Mouse (Mus musculus) common myeloid progenitor, adult 5-6 weeks (primary cell): Measurements from ENCODE around the gene Adra2c. TPM values are rescaled to one million over a fixed set of nuclear protein-coding genes. Genes with fewer than 3 reads are reported as not detected.

ENCODE experiments used
- ATAC-seq: replicated peaks from 2 replicates; pipeline ENCODE4 v1.8.0; 2016; ENCODE audit warnings: low read depth, mild to moderate bottlenecking, moderate TSS enrichment, inconsistent platforms; ENCODE audit not compliant: poor library complexity, severe bottlenecking
- total RNA-seq: library from RNA; stranded (forward); fragments of 200-1000, 187-1606 nt; gene quantifications from 2 replicates; pipeline ENCODE4 v1.2.3, GENCODE M21; 2017

The Adra2c gene
- total RNA-seq, 1 experiment from 2014 or later, result not detected

- ATAC-seq, result no peak
Measured at GRCm38 (mm10) chr5:35306692-35307091, 28.6 kb downstream of the Adra2c start.

GRCm38 (mm10) chr5:35309853-35310252 is 31.7 kb downstream of the Adra2c start:
- no peak for ATAC-seq

GRCm38 (mm10) chr5:35311738-35312250 is 33.7 kb downstream of the Adra2c start:
- no peak for ATAC-seq

GRCm38 (mm10) chr5:35313231-35313821 is 35.2 kb downstream of the Adra2c start:
- ATAC-seq, result no peak

- ATAC-seq, result no peak
Measured at GRCm38 (mm10) chr5:35313826-35314586, 35.9 kb downstream of the Adra2c start.

GRCm38 (mm10) chr5:35314629-35315028 is 36.5 kb downstream of the Adra2c start:
- ATAC-seq, result no peak

GRCm38 (mm10) chr5:35315204-35315603 is 37.1 kb downstream of the Adra2c start:
- ATAC-seq, result no peak

GRCm38 (mm10) chr5:35320650-35321049 is 42.5 kb downstream of the Adra2c start:
- ATAC-seq, result no peak

- ATAC-seq, result no peak
Measured at GRCm38 (mm10) chr5:35330822-35331221, 52.7 kb downstream of the Adra2c start.

Other genes with a start within 250 kb of the Adra2c start
- 0.18 and 1.1 TPM in 2 replicates for gene Hgfac, start 236.8 kb upstream of the Adra2c start, total RNA-seq
- gene Dok7, start 221.6 kb upstream of the Adra2c start, total RNA-seq, result not detected in 2 replicates
- gene Lrpap1, start 172.6 kb upstream of the Adra2c start, total RNA-seq, result 43.7 and 53.7 TPM in 2 replicates
- gene Hmx1, start 110.8 kb downstream of the Adra2c start, total RNA-seq, result not detected in 2 replicates
- gene Cpz, start 247.4 kb downstream of the Adra2c start, total RNA-seq, result not detected in 2 replicates